Mouse (Mus musculus) mouse embryonic stem cell (cell line): ENCODE data around the gene Mfsd4b5.
"Not testable (repeated sequence)": the region's sequence is repeated elsewhere in the genome, so short reads cannot be mapped to it uniquely, and the experiment has no call there.

Source experiments
- in situ Hi-C, 2 experiments: fragments of 300-500 bp; cut with MboI; formaldehyde crosslinking; loops; 1 replicate in 1 of 2; 3 replicates in 1 of 2; pipeline ENCODE4 v1.14.3; 2019 to 2020; ENCODE audit warnings: low sequenced_read_pairs in 2 of 2, low pct_unique_long_range_greater_than_20kb in 1 of 2, mixed read lengths in 1 of 2; ENCODE audit not compliant: unreplicated experiment in 1 of 2

The Mfsd4b5 gene

DNA sequence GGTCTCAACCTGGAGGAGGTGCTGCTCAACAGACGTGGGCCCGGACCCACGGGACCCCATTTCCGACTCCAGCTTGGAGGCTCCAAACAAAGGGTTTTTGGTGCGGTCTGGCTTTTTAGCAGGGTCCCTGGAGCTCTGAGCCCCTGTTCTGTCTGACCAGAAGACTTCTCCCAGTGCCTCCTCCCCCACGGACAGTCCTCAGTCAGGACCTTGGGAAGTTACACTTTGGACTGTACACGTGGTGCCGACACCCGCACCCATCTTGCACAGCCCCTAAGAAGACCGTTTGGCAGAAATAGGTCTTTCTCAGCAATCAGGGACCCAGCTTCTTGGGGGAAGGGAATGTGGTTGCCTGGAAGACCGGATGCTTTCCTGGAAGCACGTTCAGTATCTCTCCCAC lies at the start of gene Mfsd4b5:
TSS of gene Mfsd4b5 (minus strand) at position 181 of the 400 bp plus-strand sequence.
- in situ Hi-C loops, result no loop called here

- in situ Hi-C loops, result no loop called here
Observed at GRCm38 (mm10) chr10:40034956-40035355, 48.5 kb upstream of the Mfsd4b5 start.

GRCm38 (mm10) chr10:40032897-40033296 lies 46.5 kb upstream of the Mfsd4b5 start:
- in situ Hi-C loops, result no loop called here

DNA sequence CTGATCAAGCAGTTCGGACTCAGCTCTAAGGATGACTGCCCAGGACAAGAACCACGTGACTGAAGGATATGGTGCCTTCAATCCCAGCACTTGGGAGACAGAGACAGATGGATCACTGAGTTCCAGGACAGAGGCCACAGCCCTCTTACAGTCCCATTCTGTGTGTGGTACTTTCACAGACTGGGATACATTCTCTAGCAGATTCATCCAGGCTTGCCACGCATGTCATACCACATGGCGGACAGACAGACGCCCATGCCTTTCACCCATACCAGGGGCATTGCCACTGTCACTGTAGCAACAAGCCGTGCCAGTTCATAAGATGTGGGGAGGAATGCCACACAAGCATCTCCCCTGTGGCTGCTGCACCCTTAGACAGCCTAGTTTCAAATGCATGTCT lies 44.3 kb upstream of the Mfsd4b5 start:
- in situ Hi-C loops, result no loop called here

- in situ Hi-C loops, result no loop called here
Observed at GRCm38 (mm10) chr10:40029610-40030009, 43.2 kb upstream of the Mfsd4b5 start.

GRCm38 (mm10) chr10:40028091-40028490 lies 41.6 kb upstream of the Mfsd4b5 start:
- in situ Hi-C loops, result no loop called here

DNA sequence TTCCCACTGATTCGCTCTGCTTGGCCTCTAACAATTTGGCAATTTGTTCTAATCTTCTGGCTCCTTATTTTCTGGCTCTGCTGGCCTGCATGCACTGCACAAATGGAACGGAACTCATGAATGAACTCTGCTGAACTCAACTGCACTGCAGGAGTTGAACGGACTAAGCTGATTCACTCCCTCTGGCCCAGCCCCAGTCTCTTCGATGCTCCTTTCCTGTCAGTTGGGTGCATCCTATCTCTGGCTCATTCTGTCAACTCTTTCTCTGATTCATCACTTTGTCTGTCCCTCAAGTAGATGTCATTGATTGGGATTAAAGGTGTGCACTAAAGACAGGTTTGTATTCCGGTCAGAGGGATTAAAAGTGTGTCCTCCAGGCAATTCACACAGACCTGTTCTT lies 40.1 kb upstream of the Mfsd4b5 start:
- in situ Hi-C loops, result no loop called here

DNA sequence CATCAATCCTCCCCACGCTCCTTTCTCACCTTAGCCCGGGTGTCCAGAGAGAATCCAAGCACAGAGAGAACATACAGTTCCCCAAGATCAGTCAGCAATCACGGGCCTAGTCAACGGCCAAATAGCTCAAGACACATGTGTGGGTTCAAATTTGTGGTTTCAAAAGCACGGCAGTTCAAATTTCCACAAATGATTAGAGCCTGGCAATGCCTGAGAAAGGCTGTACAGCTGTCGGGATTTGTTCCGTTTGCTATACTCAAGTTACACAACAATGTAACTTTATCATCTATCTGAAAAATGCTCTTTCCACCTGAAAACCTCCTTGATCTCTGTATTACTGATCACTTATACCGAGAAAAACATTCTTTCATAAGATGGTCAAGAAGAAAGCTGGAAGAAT lies 39.1 kb upstream of the Mfsd4b5 start:
- in situ Hi-C loops, result no loop called here

GRCm38 (mm10) chr10:40024554-40025428 lies 38.3 kb upstream of the Mfsd4b5 start, which contains the start of gene Mfsd4b1:
Mfsd4b1 (minus strand) TSS chr10:40025268.
- in situ Hi-C loops, result no loop called here

GRCm38 (mm10) chr10:40020401-40020800 lies 34.0 kb upstream of the Mfsd4b5 start:
- in situ Hi-C loops, result no loop called here

DNA sequence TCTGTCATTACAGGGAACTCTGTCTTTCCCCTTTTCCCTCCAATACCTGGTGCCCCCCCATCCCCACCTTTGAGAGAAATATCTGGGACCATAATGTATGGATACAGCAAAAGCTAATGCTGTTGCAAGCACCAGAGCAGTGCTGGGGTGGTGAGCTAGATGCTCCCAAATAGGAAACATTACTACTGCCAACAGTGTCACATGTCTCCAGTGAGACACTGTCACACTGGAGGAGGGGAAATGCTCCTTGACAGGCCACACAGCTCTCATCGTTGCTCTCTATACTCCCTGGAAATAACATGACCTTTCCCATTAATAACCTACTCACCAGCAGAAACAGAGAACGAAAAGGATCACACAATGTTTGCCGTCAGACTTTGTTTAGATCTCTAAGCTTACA lies 33.0 kb upstream of the Mfsd4b5 start:
- in situ Hi-C loops, result no loop called here

DNA sequence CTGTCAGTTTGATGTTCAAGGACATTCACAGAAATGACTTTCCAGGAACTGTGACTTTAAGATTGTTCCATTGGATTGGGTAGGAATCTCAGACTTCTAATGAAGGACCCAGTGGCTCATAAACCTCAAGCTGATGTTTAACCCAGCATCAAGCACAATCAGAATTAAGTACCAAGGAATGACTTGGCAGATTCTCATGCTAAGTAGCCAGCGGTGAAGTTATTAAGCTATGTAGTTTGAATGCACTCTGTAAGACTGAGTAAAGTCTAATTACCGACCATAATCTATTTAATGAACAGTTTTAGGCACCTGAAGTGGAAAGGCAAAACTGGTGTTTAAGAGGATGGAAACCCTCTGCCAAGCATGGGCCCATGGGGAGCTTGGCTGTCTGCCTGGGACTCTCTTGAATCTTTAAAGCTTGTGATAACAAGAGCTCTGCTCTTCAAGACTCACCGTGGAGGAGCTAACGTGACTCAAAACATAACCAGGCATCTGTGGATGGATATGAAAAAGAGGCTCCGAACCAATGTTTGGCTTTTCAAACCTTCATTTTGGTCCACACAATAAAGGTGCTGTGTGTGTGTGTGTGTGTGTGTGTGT lies 31.9 kb upstream of the Mfsd4b5 start:
- in situ Hi-C loops, result no loop called here

GRCm38 (mm10) chr10:40009591-40009990 lies 23.1 kb upstream of the Mfsd4b5 start:
- in situ Hi-C loops, result no loop called here

DNA sequence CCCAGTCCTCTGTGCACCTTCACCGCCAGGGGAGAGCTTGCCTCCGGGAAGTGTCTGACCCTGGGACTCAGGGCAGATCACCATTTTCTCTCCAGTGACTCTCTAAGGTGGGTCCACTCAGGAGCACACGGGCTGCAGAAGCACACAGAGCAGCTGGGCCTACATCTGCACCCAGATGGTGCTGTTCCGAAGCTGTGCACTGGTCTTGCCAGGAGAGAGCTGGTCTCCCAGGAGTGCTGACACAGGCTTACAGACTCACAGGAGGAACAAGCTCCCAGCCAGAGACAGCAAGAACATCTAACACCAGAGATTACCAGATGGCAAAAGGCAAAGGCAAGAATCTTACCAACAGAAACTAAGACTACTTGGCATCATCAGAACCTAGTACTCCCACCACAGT lies 22.4 kb upstream of the Mfsd4b5 start:
- in situ Hi-C loops, result not testable (repeated sequence)

DNA sequence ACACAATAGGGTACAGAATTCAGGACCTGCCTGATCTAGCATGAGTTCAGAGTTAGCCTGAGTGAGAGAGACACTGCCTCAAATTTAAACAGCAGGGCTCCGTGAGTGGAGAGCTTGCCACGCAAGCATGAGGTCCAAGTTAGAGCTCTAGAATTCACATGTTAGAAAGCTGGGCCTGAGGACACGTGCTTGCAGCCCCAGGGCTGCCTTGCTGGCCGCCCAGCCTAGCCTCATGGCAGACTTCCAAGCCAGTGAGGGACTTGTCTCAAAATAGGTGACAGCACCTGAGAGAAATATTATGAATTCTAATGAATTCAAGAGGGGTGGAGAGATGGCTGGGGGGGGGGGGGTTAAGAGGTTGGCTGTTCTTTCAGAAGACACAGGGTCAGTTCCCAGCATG lies 21.5 kb upstream of the Mfsd4b5 start:
- in situ Hi-C loops, result no loop called here

GRCm38 (mm10) chr10:40006963-40007362 lies 20.5 kb upstream of the Mfsd4b5 start:
- in situ Hi-C loops, result no loop called here

DNA sequence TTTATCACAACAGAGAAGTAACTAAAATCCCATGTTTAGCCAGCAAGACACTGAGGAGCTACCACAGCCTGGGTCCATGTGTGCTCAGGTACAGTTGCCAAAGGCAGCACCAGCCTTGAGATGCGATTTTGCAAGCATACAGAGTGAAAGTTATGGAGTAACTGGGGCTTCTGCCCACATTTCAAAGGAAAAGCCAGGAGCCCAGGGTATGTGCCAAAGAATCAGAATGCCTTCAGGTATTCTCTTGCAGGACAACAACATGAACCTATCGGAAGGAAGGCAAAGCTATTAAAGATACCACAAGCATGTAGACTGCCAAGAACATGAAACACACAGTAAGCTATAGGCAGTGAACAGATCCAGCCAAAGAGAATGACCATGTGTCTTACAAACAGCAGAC lies 14.3 kb upstream of the Mfsd4b5 start:
- in situ Hi-C loops, result no loop called here

DNA sequence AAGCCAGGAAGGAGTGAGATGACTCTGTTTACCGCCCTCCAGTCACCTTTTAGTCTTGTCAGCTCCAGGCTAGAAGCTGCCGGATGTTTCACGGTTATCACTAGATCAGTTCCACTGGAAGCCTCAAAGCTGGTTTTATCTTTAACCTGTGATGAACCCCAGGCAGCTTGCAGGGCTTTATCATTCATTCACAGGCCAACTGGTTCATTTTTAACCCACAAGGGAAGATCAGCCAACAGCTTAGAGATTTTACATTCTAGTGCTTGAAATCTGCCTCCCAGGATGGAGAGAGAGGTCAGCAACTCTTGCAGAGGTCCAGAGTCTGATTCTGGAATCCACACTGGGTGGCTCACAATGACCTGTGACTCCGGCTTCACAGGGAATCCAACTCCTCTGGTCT lies 4.7 kb upstream of the Mfsd4b5 start:
- in situ Hi-C loops, result no loop called here

GRCm38 (mm10) chr10:39982604-39983003 lies 3.8 kb downstream of the Mfsd4b5 start:
- in situ Hi-C loops, result no loop called here

GRCm38 (mm10) chr10:39978231-39978630 lies 8.2 kb downstream of the Mfsd4b5 start:
- in situ Hi-C loops, result no loop called here
